Mouse (Mus musculus) neural tube, embryonic 13.5 days (tissue): ENCODE data around the gene Gm266. TPM values are rescaled to one million over a fixed set of nuclear protein-coding genes. Genes with fewer than 3 reads are reported as not detected.

ENCODE experiments used
- ATAC-seq: fragments of 200-750 bp; cut with Nextera tagmentation; 2 replicates; pipeline ENCODE4 v1.8.0; 2017; ENCODE audit warnings: low read depth, mild to moderate bottlenecking, moderate TSS enrichment, moderate library complexity
- H3K27ac ChIP-seq: fragments of 300-500 bp; sonication (generic); replicated peaks from 2 replicates; pipeline ENCODE4 v1.5.1; 2015; ENCODE audit warnings: moderate library complexity, mild to moderate bottlenecking, inconsistent platforms
- H3K27me3 ChIP-seq: fragments of 300-500 bp; sonication (generic); 2 replicates; pipeline ENCODE4 v1.6.1; 2015; ENCODE audit warnings: mild to moderate bottlenecking, inconsistent platforms
- H3K36me3 ChIP-seq: fragments of 300-500 bp; sonication (generic); 2 replicates; pipeline ENCODE4 v1.6.1; 2015; ENCODE audit warnings: mild to moderate bottlenecking, inconsistent platforms
- H3K4me1 ChIP-seq: fragments of 300-500 bp; sonication (generic); replicated peaks from 2 replicates; pipeline ENCODE4 v1.6.1; 2015; ENCODE audit warnings: inconsistent platforms
- H3K4me2 ChIP-seq: fragments of 300-500 bp; sonication (generic); 2 replicates; pipeline ENCODE4 v1.6.1; 2015; ENCODE audit warnings: inconsistent platforms, mild to moderate bottlenecking, moderate library complexity
- H3K4me3 ChIP-seq: fragments of 300-500 bp; sonication (generic); 2 replicates; pipeline ENCODE4 v1.5.1; 2015; ENCODE audit warnings: mild to moderate bottlenecking, inconsistent platforms
- H3K9ac ChIP-seq: fragments of 300-500 bp; sonication (generic); 2 replicates; pipeline ENCODE4 v1.6.1; 2015; ENCODE audit warnings: moderate library complexity, mild to moderate bottlenecking, inconsistent platforms
- H3K9me3 ChIP-seq: fragments of 300-500 bp; sonication (generic); 2 replicates; pipeline ENCODE4 v1.6.1; 2016; ENCODE audit warnings: inconsistent platforms
- WGBS: fragments of 180-500 bp; shearing (Covaris S2); methylation state at CpG from one replicate; pipeline ENCODE4 v1.1.7; 2015; 5-methylcytosine and 5-hydroxymethylcytosine counted together
- polyA plus RNA-seq: library from polyadenylated mRNA; unstranded; fragments of >200 nt; fragmentation: Nextera tagmentation; extraction: Ambion mirVana; gene quantifications from 2 replicates; pipeline ENCODE4 v1.2.1, GENCODE M21; 2015

Gene Gm266
- polyA plus RNA-seq, 1 experiment from 2014 or later, result 1.6 TPM

GRCm38 (mm10) chr12:111499617-111500016 is 14.0 kb upstream of the Gm266 start:
- no peak for ATAC-seq
- WGBS, result 47% methylated on average over 5 of the region's 5 CpGs
- Histone ChIP-seq H3K36me3 (no peaks in the 10 kb centered on the region), H3K9me3 (no peaks in the 10 kb centered on the region), H3K4me3 (no peak overlapping the region), H3K27ac (no peak overlapping the region), H3K4me2 (no peak overlapping the region), H3K9ac (no peak overlapping the region), H3K27me3 (0 out of 2 replicates have a peak, but pooled peaks cover 5% of the 10 kb centered on the region), H3K4me1 (peaks cover 16% of the 10 kb centered on the region)

DNA sequence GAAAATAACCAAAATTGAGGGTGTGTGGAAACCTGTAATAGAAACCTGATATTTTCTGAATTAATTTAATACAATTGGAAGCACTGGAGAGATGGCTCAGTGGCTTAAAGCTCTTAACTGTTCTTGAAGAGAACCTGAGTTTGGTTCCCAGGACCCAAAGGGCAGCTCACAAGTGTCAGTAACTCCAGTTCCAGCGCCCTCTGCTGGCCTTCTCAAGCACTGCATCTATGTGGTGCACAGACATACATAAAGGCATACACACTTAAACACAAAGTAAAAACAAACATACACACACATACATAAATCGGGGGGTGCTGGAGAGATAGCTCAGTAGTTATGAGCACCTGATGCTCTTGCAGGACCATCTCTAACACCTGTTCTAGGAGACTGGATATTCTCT is 11.5 kb upstream of the Gm266 start:
- H3K4me3 ChIP-seq, result no peak overlapping the region
- no peak overlapping the region for H3K9ac ChIP-seq
- WGBS, result 48% methylated on average over 2 of the region's 2 CpGs
- H3K4me1 ChIP-seq, result peaks cover 14% of the 10 kb centered on the region
- 0 out of 2 replicates have a peak, but pooled peaks cover 3% of the 10 kb centered on the region for H3K9me3 ChIP-seq
- ATAC-seq, result no peak
- H3K36me3 ChIP-seq, result no peaks in the 10 kb centered on the region
- no peak overlapping the region for H3K4me2 ChIP-seq
- no peaks in the 10 kb centered on the region for H3K27me3 ChIP-seq
- no peak overlapping the region for H3K27ac ChIP-seq

- WGBS, result 66% methylated on average over 4 of the region's 4 CpGs
- Histone ChIP-seq H3K9ac (no peak overlapping the region), H3K4me2 (no peak overlapping the region), H3K27me3 (peaks cover 2% of the 10 kb centered on the region; the same call in 1 of the 2 replicates), H3K4me1 (peaks cover 3% of the 10 kb centered on the region; the same call in 1 of the 2 replicates), H3K27ac (no peak overlapping the region), H3K9me3 (0 out of 2 replicates have a peak, but pooled peaks cover 3% of the 10 kb centered on the region), H3K36me3 (no peaks in the 10 kb centered on the region), H3K4me3 (no peak overlapping the region)
- ATAC-seq, result no peak
Observed at GRCm38 (mm10) chr12:111494931-111495330, 9.3 kb upstream of the Gm266 start.

DNA sequence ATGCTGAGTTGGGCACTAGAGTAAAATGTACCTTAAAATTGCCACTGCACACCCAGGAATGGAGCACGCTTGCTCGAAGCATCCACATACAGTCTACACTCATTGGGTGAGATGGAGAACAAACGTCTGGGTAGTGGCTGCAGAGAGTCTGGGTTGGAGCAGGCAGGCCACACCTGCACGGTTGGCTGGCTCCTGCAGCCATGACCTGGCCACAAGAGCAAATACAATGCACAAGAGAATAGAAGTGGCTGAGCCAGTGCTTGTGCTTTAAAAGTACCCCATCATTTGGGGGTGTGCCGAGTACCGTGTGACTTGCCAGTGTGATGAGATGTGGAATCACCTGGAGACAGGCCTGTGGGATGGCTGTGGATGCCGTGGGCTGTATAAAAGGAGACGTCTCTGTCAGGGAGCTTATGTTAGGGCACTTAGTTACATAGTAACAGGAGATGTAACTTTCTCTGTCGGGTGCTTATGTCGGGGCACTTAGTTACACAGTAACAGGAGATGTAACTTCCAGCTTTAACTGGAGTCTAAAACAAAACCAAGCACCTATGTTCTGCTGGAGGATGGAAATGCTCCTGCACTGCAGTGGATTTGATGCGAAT is 3.7 kb upstream of the Gm266 start:
- no peak overlapping the region for H3K27ac ChIP-seq
- WGBS, result 79% methylated on average over 11 of the region's 11 CpGs
- peaks cover 22% of the 10 kb centered on the region for H3K4me1 ChIP-seq
- H3K9ac ChIP-seq, result no peak overlapping the region
- 0 out of 2 replicates have a peak, but pooled peaks cover 3% of the 10 kb centered on the region for H3K9me3 ChIP-seq
- peaks cover 56% of the 10 kb centered on the region for H3K27me3 ChIP-seq
- H3K4me3 ChIP-seq, result no peak overlapping the region
- no peak for ATAC-seq
- H3K36me3 ChIP-seq, result no peaks in the 10 kb centered on the region
- H3K4me2 ChIP-seq, result no peak overlapping the region

DNA sequence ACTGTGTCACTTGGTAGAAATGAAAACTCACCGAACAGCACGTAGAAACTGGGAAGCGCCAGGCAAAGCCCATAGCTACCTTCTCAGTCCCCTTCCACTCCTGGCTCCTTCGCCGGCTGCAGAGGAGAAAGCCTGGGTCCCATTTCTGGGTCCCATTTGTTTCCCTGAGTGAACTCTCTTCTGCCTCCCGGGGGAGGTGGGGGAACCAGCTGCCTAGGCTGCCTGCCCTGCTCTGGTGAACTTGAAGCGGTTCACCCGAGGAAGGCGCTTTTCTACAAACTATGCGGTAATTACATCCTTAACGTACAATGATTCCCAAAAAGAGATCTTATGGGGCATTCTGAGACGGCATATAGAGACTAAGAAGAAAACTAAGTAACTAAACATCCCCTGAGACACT is 832 bp upstream of the Gm266 start:
- Histone ChIP-seq H3K4me2 (peak overlapping the region; percentile 63), H3K9me3 (no peaks in the 10 kb centered on the region), H3K4me3 (peak overlapping the region; percentile 39; the same call in 1 of the 2 replicates), H3K36me3 (no peaks in the 10 kb centered on the region), H3K27ac (no peak overlapping the region), H3K4me1 (peaks cover 22% of the 10 kb centered on the region), H3K27me3 (peaks cover 79% of the 10 kb centered on the region), H3K9ac (peak overlapping the region; percentile 56; the same call in 1 of the 2 replicates)
- ATAC-seq, result no peak
- WGBS, result 4% methylated on average over 12 of the region's 12 CpGs

DNA sequence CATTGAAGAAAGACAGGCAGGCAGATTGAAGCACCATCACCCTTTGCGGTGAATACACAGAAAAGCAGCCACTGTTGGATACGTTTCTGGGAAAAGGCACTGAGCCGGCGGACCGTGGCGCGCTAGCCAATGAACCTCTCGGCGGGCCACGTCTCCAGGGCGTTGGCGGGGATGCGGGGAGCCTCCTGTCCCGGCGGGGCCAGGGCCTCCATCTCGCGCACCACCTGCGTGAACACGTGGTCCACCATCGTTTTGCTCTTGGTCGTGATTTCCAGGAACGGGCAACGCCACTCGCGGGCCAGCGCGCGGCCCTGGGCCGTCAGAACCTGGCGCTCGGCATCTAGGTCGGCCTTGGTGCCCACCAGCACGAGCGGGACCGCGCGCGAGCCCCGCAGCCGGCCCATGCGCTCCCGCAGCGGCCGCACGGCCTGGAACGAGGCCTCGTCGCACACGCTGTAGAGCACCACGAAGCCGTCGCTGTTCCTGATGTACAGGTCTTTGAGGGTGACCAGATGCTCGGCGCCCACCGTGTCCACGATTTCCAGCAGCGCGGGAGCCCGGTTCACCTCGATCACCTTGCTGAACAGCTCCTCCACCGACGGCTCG is 474 bp downstream of the Gm266 start:
- Histone ChIP-seq H3K27ac (no peak overlapping the region), H3K4me2 (peak overlapping the region; percentile 63), H3K9ac (peak overlapping the region; percentile 56), H3K9me3 (no peaks in the 10 kb centered on the region), H3K4me3 (peak overlapping the region; percentile 39), H3K4me1 (peaks cover 33% of the 10 kb centered on the region), H3K27me3 (peaks cover 76% of the 10 kb centered on the region), H3K36me3 (no peaks in the 10 kb centered on the region)
- no peak for ATAC-seq
- under 1% methylated on average over 63 of the region's 63 CpGs for WGBS

GRCm38 (mm10) chr12:111479917-111480316 is 5.7 kb downstream of the Gm266 start:
- 58% methylated on average over 2 of the region's 2 CpGs for WGBS
- no peaks in the 10 kb centered on the region for H3K9me3 ChIP-seq
- H3K27ac ChIP-seq, result no peak overlapping the region
- H3K4me1 ChIP-seq, result peaks cover 17% of the 10 kb centered on the region
- no peak overlapping the region for H3K4me3 ChIP-seq
- H3K36me3 ChIP-seq, result no peaks in the 10 kb centered on the region
- peaks cover 29% of the 10 kb centered on the region for H3K27me3 ChIP-seq
- H3K4me2 ChIP-seq, result no peak overlapping the region
- H3K9ac ChIP-seq, result no peak overlapping the region
- no peak for ATAC-seq

GRCm38 (mm10) chr12:111478924-111479323 is 6.7 kb downstream of the Gm266 start:
- H3K9me3 ChIP-seq, result no peaks in the 10 kb centered on the region
- H3K4me1 ChIP-seq, result peaks cover 18% of the 10 kb centered on the region
- WGBS, result 60% methylated on average over 5 of the region's 5 CpGs
- no peak for ATAC-seq
- no peak overlapping the region for H3K27ac ChIP-seq
- H3K27me3 ChIP-seq, result peaks cover 19% of the 10 kb centered on the region
- H3K36me3 ChIP-seq, result no peaks in the 10 kb centered on the region
- H3K4me3 ChIP-seq, result no peak overlapping the region
- H3K4me2 ChIP-seq, result no peak overlapping the region
- no peak overlapping the region for H3K9ac ChIP-seq

- ATAC-seq, result peak; percentile 19; the same call in 1 of the 2 replicates
- H3K4me1 ChIP-seq, result peaks cover 13% of the 10 kb centered on the region; the same call in 1 of the 2 replicates
- WGBS, result 54% methylated on average over 8 of the region's 8 CpGs
- no peak overlapping the region for H3K9ac ChIP-seq
- no peaks in the 10 kb centered on the region for H3K9me3 ChIP-seq
- peaks cover 4% of the 10 kb centered on the region; the same call in 1 of the 2 replicates for H3K27me3 ChIP-seq
- H3K4me3 ChIP-seq, result no peak overlapping the region
- H3K27ac ChIP-seq, result no peak overlapping the region
- no peaks in the 10 kb centered on the region for H3K36me3 ChIP-seq
- no peak overlapping the region for H3K4me2 ChIP-seq
Observed at GRCm38 (mm10) chr12:111474893-111475643, 10.6 kb downstream of the Gm266 start.

DNA sequence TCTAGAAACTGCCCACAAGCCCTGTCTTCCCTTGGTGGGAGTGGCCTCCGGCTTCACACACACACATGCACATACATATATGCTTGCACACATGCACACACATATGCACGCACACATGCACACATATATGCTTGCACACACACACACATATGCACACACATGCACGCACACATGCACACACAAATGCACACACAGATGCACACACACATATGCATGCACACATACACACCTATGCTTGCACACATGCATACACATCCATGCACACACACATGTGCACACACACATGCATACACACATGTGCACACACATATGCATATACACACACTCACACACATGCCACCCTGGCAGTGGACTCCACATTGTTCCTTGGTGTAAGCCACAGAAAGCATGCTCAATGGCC is 11.2 kb downstream of the Gm266 start:
- Histone ChIP-seq H3K27ac (no peak overlapping the region), H3K9ac (no peak overlapping the region), H3K4me3 (no peak overlapping the region), H3K4me2 (no peak overlapping the region), H3K27me3 (peaks cover 4% of the 10 kb centered on the region), H3K9me3 (no peaks in the 10 kb centered on the region), H3K4me1 (peaks cover 13% of the 10 kb centered on the region; the same call in 1 of the 2 replicates), H3K36me3 (no peaks in the 10 kb centered on the region)
- WGBS, result 94% methylated on average over 3 of the region's 3 CpGs
- ATAC-seq, result no peak

- no peak overlapping the region for H3K9ac ChIP-seq
- no peak overlapping the region for H3K27ac ChIP-seq
- no peak overlapping the region for H3K4me2 ChIP-seq
- no peaks in the 10 kb centered on the region for H3K9me3 ChIP-seq
- 46% methylated on average over 5 of the region's 5 CpGs for WGBS
- H3K4me3 ChIP-seq, result no peak overlapping the region
- H3K36me3 ChIP-seq, result no peaks in the 10 kb centered on the region
- H3K4me1 ChIP-seq, result peaks cover 13% of the 10 kb centered on the region; the same call in 1 of the 2 replicates
- no peak for ATAC-seq
- H3K27me3 ChIP-seq, result peaks cover 8% of the 10 kb centered on the region
Observed at GRCm38 (mm10) chr12:111472886-111473285, 12.7 kb downstream of the Gm266 start.

GRCm38 (mm10) chr12:111471721-111472120 is 13.9 kb downstream of the Gm266 start:
- H3K4me2 ChIP-seq, result no peak overlapping the region
- no peak overlapping the region for H3K27ac ChIP-seq
- ATAC-seq, result no peak
- H3K27me3 ChIP-seq, result peaks cover 8% of the 10 kb centered on the region
- H3K9me3 ChIP-seq, result no peaks in the 10 kb centered on the region
- no peaks in the 10 kb centered on the region for H3K36me3 ChIP-seq
- H3K4me3 ChIP-seq, result no peak overlapping the region
- peaks cover 13% of the 10 kb centered on the region; the same call in 1 of the 2 replicates for H3K4me1 ChIP-seq
- H3K9ac ChIP-seq, result no peak overlapping the region
- WGBS, result 85% methylated on average over 3 of the region's 3 CpGs
